Mouse (Mus musculus) lung, postnatal 10 days (tissue): ENCODE data around the gene Chkb.
"Not testable (repeated sequence)": the region's sequence is repeated elsewhere in the genome, so short reads cannot be mapped to it uniquely, and the experiment has no call there.

Experiments used
- DNase-seq: peaks from one replicate; pipeline ENCODE4 v3.0.0; 2021

Gene Chkb

DNA sequence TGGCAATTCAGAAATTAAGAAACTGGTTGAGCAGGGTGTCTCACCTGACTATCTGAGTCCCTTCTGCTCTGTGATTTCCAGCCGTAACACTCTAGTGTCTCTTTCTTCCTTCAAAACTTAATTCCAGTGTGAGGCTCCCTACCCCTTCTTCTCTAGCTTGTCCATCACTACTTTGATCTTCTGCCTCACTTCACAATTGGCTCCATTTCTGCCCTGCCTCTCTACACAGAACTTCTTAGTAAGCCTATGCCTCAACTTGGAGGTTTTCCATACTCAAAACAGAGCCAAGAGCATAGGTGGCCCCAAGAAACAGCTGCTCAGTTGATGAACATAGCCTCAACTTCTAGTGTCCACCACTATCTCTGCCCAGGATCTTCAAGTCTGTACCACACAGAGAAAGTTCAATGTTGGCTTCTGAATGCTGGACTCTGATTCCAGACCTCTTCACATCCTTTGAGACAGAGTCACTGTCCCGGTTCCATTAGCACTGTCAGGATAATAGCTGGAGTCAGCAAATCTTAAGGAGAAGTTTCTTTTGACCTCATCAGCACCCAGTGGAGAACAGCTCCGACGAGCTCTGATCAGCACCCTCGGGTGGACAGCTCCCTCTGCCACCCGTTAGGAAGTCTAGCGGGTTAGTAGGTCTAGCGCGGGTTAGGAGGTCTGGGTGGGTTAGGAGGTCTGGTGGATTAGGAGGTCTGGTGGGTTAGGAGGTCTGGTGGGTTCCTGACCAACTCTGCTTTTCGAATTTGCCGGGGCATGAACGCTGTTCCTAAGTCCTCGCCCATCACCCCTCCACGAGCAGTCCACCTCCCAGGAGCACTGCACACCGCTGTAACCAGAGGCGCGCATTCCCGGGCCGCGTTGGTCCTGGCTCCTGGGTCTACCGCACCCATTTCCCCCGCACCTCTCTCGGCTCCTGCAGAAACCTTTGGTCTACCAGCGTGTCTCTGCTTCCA lies 23.5 kb upstream of the Chkb start:
- peak; percentile 77 for DNase-seq

DNA sequence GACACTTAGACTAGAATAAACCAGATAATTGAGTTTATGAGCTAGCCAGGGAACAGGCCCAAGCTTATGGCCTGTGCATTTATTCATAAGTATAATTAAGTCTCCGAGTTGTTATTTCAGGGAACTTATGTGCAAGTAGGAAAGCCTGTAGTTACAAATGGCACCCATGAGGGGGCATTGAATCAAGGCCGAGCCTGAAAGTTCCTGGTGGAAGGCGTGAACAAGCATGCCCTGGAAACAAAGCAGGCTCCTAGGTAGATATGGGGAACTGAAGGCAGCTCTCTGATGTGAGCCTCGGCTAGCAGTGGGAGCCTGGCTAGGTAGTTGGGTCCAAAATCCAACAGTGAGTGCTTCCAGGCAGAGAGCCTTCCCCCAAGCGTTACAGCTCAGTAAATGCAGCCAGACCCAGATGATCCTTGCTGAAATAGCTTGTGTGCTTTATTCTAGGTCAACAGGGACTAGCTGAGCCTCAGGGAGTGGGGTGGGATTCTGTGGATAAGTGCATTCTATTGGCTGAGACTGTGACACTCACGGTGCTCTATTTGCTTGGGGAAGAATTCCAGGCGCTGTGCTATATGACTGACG lies 12.9 kb upstream of the Chkb start:
- DNase-seq = no peak

DNA sequence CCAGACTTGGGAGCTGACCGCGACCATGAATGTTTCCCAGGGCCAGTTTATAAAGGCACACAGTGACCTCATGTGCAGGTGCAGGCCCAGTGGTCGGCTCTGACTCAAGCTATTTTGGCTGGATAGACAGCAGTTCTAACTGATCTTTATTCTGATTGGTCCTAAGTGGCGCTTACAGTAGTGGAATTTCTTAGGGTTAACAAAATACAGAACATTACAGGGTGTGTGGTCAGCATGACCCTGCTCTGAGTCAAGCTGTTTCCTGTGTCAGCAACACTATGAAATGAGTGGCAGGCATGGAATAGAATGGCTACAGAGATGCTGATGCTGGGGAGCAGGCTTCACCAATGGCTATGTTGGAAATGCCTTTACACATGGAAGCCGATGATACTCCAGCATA lies 6.2 kb upstream of the Chkb start:
- DNase-seq = no peak

DNA sequence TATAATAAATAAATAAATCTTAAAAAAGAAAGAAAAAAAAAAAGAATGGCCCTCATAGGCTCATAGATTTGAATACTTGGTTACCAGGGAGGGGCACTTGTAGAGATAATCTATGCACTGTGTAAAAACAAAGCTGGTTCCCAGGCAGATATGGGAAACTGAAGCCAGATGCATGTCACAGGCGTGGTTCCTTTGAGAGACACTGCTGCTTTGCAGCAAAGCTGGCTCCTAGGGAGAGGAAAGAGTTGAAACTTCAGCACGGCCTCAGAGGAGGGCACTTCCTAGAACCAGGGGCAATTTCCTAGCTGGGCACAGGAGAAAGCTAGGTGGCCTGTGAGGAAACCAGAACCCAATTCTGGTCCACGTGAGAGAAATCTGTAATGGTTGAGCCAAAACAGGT lies 4.4 kb upstream of the Chkb start:
- no peak for DNase-seq

DNA sequence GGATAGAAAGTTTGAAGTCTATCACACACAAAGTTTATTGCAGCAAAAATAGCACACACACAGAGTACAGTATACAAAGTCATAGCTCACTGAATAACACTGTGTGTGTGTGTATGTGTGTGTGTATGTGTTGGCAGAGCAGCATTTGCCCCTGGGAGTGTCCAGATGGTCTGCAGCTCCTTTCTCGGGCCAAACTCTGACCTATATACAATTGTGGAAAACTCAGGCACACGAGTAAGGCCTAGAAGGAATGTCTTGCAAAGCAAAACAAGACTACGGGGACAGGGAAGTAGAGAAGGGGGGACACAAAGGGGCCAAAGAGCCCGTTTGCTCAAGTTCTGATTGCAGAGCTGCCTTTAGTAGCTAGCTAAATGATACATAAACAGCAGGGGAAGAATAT lies 3.2 kb upstream of the Chkb start:
- no peak for DNase-seq

DNA sequence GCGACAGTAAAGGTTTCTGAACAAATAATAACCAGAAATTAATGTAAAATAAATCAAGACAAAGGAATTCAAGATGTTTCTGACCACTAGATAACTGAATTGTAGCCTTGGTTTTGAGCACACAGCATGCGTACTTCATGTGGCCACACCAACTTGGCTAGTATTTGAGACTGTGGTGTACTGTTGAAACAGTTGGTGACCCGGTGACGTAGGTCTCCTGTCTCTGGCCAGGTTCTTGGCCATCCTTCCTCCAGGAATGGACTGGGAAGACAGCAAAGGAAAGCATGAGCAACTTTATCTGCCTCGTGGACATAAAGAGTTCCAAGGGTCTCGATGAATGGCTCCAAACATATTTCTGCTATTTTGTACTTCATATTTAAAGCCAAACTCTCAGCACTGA lies 2.1 kb upstream of the Chkb start:
- no peak for DNase-seq

DNA sequence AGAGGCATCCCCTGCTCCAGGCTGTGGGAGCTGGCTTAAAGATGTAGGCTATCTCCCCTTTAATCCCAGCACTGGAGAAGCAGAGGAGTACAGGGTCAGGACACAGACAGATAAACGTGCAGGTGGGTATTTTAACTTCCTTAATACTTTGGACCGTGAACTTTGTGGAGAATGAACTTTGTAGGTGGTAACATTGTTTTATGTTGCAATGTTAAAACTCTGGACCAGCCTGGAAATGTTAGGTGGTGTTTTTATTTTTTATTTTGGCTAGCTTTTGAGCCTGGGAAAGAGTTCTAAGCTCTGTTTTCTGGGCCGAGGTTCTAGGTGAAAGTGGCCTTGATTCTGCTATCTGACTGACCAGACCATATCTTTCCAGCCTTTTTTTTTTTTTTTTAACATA lies 1.6 kb upstream of the Chkb start:
- no peak for DNase-seq

DNA sequence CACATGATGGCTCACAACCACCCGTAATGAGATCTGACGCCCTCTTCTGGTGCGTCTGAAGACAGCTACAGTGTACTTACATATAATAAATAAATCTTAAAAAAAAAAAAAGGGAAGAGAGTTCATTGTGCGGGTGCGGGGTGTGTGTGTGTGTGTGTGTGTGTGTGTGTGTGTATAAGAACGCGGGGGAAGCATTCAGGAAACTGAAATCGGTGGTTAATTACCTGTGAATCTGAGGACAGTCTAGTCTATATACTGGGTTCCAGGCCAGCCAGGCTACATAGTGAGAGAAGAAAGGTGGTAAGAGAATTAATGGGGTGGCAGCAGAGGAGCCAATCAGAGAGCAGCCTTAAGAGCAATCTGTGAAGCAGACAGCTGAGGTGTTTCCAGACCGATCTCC lies 1.1 kb upstream of the Chkb start:
- not testable (repeated sequence) for DNase-seq

DNA sequence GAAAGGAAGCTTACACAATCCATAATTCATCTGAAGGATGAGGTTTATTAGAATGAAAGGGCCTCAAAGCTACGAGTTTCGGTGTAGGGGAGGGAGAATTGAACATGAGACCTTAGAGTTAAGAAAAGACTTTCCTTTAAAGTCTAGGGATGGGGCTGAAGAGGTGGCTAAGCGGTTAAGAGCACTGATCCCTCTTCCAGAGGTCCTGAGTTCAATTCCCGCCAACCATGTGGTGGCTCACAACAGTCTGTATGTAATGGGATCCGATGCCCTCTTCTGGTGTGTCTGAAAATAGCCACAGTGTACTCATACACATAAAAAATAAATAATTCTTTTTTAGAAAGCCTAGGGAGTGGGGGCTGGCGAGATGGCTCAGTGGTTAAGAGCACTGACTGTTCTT lies 633 bp upstream of the Chkb start:
- DNase-seq = no peak

DNA sequence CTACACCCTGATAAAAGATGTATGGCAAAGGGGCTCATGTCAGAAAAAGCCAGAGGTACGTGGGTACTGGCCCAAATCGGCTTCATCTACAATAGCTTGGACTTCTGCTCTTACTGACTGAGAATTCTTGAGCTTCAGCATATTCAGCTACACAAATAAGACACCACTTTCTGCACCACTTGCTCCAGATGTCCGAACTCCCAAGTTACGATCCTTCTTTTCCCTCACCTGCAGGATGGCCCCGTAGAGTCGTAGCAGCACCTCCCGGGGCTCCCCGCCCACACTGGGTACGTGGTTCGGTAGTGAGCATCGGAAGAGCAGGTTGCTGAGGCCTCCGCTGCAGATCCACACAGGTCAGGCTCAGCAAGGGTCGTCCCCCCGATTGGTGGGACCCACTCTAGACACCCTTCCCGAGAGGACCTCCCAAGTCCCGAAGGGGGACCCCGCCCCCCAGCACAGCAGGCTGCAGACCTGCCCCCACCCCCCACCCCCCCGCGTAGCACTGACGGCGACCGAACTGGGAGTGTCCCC lies 822 bp downstream of the Chkb start:
- DNase-seq = no peak

DNA sequence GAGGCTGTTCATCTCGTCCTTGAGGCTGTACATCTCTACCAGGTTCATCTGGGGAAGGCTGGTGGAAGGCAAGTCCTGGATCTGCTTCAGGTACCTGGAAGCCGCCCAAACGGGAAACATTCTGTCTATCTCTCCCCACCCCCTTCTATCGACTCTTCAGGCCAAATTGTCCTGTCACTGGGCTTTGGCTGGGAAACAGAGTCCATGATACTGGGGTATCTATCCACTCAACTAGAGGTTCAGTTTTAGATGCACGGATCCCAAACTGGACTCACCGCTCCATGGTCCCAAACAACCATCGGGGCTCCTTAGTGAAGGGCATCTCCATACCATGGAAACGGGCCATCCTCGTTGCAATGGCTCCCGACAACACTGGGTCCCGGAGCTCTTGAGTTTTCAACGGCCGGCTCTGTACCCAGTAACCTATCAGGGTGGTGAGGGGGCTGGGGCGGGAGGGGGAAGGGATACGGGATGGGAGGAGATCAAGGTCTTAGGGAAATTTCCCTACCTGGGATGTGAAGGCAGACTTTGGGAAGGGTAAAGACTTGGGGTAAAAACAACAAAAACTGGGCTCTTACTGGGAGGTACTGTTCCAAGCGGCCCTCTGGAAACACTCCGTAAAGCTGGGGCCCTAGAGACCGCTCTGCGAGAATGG lies 1.4 kb downstream of the Chkb start:
- no peak for DNase-seq

DNA sequence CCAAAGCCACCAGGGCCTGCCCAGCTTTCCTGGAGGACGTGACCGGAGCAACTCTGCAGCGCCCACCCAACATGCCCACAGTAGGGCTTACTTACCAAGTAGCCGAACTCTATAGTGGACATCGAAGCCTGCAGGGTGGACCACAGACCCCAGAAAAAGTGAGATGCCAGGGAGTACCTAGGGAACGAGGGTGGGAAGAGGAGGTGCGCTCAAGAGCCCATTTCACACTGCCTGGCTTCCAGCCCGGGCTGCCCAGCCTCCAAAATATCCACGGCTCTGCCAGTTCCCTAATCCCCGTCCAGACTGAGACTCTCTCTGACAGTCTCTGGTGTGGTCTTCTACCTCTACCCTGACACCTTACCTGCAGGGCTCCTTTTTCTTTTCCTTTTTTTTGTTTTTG lies 3.0 kb downstream of the Chkb start:
- no peak for DNase-seq

DNA sequence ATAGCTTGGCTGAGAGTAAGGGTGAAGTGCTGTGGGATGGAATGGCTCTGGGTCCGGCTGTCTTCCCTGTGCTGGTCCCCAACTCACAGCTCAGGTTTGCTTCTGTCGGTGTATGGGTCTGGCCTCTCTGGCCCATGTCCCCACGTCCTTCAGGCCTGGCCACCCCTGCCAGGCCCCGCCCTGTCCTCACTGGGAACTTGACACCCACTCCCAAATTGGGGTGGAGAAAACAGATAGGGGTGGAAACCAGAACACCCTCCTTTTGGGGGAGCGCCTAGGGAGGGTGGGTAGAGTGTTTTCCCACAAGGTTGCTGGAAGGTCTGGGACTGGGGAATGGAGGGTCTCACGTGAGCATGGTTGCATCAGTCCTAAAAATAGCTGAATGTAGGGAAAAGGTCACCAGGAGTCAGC lies 4.0 kb downstream of the Chkb start, which contains the start of gene Cpt1b:
Cpt1b (minus strand) TSS at position 153 of the 411 bp plus-strand sequence.
- DNase-seq = no peak

DNA sequence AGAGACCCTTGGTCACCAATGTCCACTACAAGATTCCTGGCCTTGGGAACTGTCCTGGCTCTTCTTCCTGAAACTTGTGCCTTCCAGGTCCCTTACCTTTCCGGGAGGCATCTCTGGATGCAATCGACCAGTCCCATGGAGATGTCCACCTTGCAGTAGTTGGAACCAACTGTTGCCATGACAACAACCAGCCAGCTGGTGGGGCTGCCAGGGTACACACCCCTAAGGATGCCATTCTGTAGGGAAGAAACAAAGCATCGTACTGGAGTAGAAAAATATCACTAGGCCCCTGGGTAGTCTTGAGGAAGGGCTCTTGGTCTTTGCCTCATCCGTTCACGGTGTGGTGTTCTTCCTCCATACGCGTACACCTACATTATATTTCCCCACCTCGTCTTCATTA lies 5.1 kb downstream of the Chkb start:
- no peak for DNase-seq

DNA sequence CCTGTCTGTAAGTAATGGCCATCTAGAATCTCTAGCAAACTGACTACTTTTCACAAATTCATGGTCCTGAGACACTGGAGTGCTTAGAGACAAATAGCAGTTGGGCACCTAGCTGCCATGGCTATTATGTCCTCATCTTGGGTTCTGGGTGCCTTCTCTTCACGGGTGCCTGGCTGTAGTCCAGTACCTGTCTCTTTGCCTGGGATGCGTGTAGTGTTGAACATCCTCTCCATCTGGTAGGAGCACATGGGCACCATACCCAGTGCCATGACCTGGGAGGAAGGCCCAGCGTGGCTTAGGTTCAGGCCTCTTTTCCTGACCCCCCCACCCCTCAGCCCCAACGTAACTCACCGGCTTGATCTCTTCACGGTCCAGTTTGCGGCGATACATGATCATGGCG lies 7.8 kb downstream of the Chkb start:
- DNase-seq = no peak

DNA sequence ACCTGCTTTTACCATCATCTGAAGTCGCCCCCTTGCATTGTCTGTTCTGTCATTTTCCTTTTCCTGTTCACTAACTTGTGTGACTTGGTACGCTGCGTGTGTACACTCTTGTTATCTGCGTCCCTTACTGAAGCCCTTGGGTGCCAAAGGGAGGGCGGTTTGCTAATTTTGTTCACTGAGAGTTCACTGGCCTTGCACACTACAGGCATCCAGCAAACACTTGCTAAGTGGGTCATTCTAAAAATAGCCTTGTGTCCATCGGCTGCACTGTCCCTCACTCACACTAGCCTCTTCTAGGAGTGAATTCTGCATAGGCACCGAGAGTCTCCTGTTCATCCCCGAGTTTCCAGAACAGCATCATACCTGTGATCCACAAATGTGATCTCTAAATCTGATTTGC lies 14.4 kb downstream of the Chkb start:
- DNase-seq = no peak

DNA sequence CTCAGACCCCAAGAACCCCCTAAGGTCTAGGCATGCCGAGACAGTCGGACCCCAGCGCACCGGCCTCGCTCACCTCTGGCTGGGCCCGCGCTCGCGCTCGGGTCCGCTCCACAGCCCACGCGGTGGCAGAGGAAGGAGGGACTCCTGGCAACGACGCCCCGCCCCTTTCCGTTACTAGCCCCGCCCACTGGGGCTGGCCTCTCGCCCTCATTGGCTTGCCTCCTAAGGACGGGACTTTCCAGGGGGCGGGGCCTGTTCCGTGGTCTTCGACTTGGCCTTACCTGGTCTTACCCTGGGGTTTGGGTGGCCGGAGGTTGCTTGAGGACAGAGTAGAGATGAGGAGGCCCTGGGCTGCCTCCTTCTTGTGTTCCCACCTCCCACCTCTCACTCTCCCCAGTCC lies 19.6 kb downstream of the Chkb start, which contains the start of gene Syce3:
Syce3 (minus strand) TSS at position 386 of the 400 bp plus-strand sequence.
- DNase-seq = no peak

DNA sequence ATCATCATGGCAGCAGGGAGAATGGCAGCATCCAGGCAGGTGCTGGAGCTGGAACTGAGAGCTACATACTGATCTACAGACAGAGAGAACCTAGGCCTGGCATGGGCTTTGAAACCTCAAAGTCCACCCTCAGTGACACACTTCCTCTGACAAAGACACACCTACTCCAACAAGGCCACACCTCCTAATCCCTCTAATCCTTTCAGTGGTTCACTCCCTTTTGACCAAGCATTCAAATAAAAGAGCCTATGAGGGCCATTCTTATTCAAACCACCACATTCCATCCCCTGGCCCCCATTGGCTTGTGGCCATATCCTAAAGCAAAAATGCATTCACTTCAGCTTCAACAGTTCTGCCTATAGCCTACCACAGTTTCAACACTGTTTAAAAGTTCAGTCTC lies 23.0 kb downstream of the Chkb start:
- DNase-seq = no peak

DNA sequence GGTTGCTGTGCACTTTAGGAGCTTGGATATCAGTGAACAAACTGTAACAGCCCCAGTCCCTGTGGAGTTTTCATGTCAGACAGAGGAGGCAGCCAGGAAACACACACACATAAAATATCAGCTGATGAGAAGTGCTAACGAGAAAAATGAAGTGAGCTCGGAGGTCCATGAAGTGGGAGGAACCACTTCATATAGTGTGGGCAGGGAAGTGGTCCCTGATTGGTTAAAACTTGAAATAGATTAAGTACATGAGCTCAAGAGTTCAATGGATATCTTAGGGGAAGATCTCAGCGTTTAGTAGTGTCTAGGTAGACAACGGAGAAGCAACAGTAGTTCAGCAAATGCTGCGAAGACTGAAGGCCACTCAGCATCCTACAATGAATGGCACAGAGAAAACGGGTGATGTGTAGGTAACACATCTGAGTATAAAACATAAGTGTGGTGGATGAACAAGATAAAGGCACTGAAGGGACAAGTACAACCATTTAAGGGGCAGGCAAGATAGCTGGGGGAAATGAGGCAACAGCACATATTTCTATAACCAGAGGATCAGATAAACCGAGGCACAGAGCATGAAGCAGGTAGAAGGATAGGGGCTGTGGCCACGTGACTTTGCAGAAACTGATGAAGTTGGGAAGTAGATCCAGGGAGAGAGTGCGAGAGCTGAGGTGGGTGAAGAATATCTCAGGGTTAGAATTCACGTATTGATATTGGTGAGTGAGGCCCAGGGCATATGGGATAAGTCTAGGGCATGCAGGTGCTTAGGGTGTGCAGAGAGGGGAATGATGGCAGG lies 24.7 kb downstream of the Chkb start:
- DNase-seq = no peak

DNA sequence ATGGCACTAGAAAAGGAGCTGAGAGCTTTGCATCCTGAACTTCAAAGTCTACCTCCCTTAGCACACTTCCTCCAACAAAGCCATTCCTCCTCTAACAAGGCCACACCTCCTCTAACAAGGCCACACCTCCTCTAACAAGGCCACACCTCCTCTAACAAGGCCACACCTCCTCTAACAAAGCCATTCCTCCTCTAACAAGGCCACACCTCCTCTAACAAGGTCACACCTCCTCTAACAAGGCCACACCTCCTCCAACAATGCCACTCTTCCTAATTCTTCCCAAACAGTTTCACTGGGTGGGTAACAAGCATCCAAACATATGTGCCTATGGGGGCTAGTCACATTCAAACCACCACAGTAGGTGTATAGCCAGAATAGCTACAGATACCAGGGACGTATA lies 27.2 kb downstream of the Chkb start:
- no peak for DNase-seq

DNA sequence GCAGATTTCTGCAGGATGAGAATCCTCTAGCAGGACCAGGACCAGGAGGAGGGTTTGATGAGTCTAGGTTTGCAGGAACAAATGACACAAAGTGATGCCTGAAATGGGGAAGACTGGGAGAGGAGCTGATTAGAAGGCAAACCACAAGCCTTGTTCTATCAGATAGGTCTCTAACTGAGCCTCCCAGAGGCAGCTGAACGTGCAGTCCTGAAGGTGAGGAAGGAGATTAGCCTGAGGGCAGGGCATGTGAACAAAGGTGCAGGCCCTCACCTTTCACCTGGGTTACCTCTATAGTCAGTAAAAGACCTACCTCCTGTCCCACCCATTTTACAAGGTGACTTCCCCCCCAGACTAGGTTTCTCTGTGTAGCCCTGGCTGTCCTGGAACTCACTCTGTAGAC lies 30.0 kb downstream of the Chkb start:
- no peak for DNase-seq

DNA sequence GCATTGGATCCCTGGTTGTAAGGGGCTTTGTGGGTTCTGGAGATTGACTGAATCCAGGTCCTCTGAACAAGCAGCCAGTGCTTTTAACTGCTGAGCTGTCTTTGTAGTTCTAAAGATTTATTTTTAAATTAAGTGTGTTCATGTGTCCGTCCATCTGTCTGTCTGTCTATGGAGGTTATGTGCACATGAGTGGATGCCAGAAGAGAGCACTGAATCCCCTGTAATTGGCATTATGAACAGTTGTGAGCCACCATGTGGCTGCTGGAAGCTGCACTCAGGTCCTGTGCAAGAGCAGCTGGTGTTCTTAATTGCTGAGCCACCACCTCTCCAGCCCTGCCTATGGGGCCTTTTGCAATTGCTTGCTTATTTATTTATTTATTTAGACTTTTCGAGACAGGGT lies 31.6 kb downstream of the Chkb start:
- no peak for DNase-seq

DNA sequence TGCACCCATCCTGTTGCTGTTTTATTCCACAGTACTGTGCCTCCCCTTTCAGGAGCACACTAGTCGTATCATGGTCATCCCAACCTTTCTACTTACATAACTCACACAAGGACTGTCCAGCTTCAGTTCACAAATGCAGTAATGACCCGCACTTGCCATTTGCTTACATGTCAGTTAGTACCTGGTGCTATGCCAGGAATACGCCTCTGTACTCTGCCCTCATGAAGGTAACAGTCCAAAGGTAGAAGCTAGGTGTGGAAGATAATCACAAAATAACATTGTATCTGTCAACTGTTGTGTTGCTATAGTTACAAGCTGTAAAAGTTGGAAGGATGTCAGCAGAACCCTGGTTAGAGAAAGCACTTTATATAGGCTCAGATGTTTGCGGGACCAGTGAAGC lies 32.8 kb downstream of the Chkb start:
- DNase-seq = no peak
